Mouse (Mus musculus): ENCODE results near the gene Pik3r2. TPM values are rescaled to one million over a fixed set of nuclear protein-coding genes. Genes with fewer than 3 reads are reported as not detected.

Gene Pik3r2
- total RNA-seq, 2 experiments from 2014 or later = 33.9 to 51.4 TPM

GRCm38 (mm10) chr8:70747211-70747890 lies 29.2 kb downstream of the Pik3r2 start:
- no peak for ATAC-seq (replicated peaks; ENCODE audit: low FRiP score, low TSS enrichment, poor library complexity, severe bottlenecking)

DNA sequence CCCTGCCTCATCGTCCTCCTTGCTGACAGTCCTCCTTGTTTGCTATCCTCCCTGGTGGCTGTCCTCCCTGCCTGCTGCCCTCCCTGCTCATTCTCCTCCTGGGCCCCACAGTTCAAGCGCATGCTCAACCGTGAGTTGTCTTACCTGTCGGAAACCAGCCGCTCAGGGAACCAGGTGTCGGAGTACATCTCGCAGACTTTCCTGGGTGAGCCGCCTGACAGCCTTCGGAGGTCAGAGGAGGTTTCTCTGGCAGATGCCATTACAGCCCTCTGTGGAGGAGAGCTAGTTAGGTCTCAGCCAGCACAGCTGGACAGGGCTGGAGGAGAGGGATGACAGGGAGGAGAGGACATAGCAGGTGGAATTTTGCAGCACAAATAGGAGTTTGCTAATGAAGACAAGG lies 29.8 kb downstream of the Pik3r2 start:
- no peak for ATAC-seq (replicated peaks; ENCODE audit: low FRiP score, low TSS enrichment, poor library complexity, severe bottlenecking)

DNA sequence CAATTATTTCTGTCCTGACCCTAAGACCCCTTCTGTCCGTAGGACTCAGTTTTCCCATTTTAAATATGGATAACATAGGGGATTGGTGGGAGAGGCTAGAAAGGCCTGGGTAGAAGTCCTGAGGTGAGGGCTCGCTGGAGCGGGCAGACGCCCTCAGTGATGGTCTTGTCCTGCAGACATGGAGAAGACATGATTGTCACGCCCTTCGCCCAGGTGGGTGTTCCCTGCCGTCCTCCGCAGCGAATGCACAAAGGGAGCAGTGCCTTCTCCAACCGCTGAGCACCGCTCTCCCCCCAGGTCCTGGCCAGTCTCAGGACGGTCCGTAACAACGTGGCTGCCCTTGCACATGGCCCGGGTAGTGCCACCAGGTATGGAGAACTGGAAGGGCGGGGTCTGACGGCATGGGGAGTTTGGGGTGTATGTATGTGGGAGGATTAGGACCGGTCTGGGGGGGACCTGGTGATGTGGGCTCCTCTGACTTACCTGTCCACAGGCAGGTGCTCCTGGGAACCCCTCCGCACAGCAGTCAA lies 30.8 kb downstream of the Pik3r2 start:
- ATAC-seq (replicated peaks; ENCODE audit: low FRiP score, low TSS enrichment, poor library complexity, severe bottlenecking) = no peak

GRCm38 (mm10) chr8:70744806-70745205 lies 31.7 kb downstream of the Pik3r2 start:
- peak; percentile 47; the same call in 1 of the 2 replicates for ATAC-seq (replicated peaks; ENCODE audit: low FRiP score, low TSS enrichment, poor library complexity, severe bottlenecking)

DNA sequence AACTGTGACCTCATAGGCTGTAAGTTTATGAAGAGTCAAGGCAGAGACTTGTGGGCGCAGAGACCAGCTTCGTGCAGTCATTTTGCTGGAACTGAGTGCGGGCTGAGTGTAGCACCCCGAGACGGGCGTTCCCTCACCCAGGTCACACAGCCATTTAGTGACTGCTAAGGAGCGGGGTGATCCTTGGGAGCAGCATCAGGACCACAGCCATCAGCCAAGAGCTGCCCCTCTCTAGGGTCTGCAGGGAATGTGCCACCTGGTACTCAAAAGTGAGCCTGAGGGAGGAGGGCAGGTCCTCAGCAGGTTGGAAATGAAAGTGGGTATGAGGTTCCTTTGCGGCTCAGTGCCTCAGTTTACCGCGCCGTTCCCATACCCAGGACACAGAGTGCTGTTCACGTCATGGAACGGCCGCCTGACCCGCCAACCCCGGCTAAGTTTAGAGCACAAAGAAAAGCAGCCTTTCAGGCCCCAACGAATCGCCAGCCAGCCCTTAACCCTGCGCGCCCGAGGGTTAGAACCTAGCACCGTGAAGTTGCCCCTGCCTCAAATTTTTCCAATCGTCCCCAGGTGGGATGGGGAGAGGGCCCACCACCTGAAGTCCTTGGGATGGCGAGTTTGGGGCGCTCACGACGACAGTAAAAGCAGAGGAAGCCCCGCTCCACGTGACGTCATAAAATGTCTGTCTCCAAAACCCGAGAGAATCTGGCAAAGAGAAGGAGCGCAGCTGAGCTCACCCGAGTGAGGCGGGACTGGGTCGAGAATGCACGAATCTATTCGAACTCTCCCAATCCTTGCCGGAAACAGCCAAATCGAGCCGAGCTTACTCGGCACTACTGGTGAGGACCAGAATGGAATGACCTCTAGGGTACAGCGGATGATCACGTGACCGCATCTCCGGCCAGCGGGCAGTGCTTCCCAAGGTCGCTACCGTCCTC lies 32.6 kb downstream of the Pik3r2 start:
- ATAC-seq (replicated peaks; ENCODE audit: low FRiP score, low TSS enrichment, poor library complexity, severe bottlenecking) = no peak

DNA sequence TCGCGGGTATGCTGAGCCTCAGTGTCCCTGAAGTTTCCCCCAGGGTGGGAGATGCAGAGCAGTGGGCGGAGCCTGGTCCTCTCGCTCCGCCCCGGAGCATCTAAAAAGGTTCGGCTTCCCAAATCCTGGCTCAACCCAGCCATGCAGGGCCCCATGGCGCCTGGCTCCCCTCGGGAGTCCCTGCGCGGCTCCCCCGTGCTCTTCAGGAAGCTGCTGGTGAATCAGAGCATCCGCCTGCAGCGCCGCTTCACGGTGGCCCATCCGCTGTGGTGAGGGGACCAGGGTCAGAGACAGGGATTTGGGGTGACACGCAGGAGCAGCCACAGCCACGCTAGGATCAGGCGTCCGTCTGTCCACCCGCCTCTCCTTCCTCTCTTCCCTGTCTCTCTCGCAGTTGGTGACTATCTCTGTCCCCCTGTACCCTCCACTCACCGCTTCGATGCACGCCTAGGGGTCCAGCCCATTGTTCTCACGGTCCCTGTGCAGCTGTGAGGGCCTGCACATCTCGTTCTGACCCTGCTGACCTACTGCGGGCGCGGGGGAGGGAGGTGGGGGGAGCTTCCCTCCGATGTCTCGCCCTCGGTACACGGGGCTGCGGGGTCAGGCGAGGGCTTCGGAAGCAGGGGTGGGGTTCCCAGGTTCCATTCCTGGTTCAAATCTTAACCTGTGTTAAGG lies 33.4 kb downstream of the Pik3r2 start:
- ATAC-seq (replicated peaks; ENCODE audit: low FRiP score, low TSS enrichment, poor library complexity, severe bottlenecking) = no peak

GRCm38 (mm10) chr8:70742176-70742575 lies 34.3 kb downstream of the Pik3r2 start:
- ATAC-seq (replicated peaks; ENCODE audit: low FRiP score, low TSS enrichment, poor library complexity, severe bottlenecking) = no peak

DNA sequence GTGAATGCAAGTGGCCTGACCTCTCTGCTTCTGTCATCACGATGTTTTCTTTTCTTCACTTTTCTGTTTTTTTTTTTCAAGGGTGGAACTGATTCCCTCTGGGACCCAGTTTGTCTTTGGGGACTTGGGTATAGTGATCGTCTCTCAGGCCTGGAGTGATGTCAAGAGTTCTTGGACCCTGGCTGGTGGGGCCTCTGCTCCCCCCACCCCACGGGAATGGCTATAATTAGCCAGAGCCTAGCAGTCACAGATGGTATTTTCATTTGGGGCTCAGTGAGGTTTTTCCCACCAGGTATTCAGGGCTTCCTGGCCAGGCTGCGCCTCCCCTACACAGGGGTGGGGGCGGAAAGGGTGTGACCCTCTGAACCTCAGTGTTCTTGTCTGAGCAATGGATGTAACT lies 34.9 kb downstream of the Pik3r2 start:
- ATAC-seq (replicated peaks; ENCODE audit: low FRiP score, low TSS enrichment, poor library complexity, severe bottlenecking) = no peak

DNA sequence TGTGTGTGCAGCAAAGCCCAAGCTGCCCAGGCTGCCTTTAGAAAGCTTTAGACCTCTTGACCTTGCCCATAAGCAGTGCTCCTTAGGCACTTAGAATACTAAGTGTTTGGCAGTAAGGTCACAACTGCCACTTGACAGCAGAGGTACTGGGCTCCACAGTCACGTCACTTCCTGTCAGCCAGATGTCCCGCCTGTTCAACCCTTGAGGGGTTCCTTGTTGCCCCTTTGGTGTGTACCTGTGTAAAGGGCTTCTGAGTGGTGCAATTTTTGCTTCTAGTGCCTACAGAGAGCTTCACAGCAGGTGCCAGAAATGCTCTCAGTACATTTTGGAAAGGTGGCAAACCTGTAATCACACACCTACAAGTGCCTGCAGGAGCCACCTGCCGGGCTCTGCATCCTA lies 38.3 kb downstream of the Pik3r2 start:
- ATAC-seq (replicated peaks; ENCODE audit: low FRiP score, low TSS enrichment, poor library complexity, severe bottlenecking) = no peak

GRCm38 (mm10) chr8:70737705-70738104 lies 38.8 kb downstream of the Pik3r2 start:
- no peak for ATAC-seq (replicated peaks; ENCODE audit: low FRiP score, low TSS enrichment, poor library complexity, severe bottlenecking)

GRCm38 (mm10) chr8:70730956-70731355 lies 45.6 kb downstream of the Pik3r2 start:
- 0 out of 2 replicates have a peak, but pooled peaks have one; percentile 10 for ATAC-seq (replicated peaks; ENCODE audit: low FRiP score, low TSS enrichment, poor library complexity, severe bottlenecking)

GRCm38 (mm10) chr8:70729808-70730475 lies 46.6 kb downstream of the Pik3r2 start:
- ATAC-seq (replicated peaks; ENCODE audit: low FRiP score, low TSS enrichment, poor library complexity, severe bottlenecking) = peak; percentile 73

DNA sequence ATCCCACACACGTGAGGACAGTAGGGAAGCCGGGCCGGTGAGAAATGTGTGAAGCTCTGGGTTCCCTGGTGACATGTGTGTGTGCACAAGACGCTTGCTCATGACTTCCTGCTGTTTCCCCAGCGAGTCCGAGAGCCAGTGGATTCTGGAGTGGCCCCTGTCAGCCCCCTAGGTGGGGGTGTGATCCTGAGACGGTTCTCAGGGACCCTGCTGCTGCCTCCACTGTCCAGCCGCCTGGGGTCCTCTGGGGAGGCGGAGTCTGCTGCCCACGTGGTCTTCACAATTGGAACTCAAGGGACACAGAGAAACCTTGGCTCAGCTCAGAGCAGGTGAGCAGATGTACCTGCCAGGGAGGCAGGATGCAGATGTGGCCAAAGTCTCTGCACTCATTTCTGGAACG lies 49.8 kb downstream of the Pik3r2 start:
- ATAC-seq (replicated peaks; ENCODE audit: low FRiP score, low TSS enrichment, poor library complexity, severe bottlenecking) = no peak

DNA sequence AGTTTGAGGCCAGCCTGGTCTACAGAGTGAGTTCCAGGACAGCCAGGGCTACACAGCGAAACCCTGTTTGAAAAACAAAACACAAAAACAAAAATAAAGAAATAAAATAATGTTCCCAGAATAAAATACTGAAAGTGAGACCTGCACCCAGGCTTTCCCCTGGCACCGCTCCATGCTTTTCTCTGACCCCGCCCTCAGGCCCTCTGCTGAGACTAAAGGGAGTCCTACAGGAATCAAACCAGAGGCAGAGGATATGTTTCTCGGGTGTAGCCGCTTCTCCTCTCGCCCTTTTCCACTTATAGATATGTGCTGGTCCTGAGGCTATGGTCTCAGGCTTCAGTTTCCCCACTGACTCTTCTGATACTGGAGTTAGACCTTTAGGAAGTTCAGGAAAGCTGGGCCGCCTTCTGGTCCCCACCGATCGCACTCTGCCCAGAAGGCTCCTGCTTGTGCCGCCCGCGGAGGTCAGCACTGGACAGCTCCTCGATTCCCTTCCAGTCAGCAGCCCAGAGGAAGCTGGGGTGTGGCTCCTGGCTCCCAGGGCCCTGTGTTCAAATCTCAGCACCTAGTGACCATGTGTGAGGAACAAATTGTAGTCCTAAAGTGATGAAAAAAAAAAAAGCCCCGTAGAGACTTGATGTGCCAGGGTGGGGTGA lies 50.6 kb downstream of the Pik3r2 start:
- no peak for ATAC-seq (replicated peaks; ENCODE audit: low FRiP score, low TSS enrichment, poor library complexity, severe bottlenecking)

DNA sequence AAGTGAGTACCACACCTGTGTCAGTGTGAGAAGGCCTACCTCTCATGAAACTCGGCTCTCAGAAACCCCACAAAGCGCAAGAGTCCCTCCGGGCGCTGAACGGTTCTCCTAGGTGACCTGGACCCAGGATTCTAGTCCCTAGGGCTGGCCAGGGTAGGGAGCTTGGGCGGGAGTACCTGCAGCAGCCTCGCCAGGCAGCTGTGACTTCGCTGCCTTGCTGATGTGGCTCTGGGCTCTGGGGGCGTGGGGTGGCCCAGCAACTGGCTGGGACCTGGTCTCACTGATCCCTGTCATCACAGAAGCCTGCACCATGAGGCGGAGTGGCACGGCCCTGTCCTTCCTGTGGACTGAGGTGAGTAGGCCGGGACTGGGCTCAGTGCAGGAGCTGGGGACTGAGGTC lies 52.3 kb downstream of the Pik3r2 start:
- no peak for ATAC-seq (replicated peaks; ENCODE audit: low FRiP score, low TSS enrichment, poor library complexity, severe bottlenecking)

- no peak for ATAC-seq (replicated peaks; ENCODE audit: low FRiP score, low TSS enrichment, poor library complexity, severe bottlenecking)
Observed at GRCm38 (mm10) chr8:70723486-70724210, 52.9 kb downstream of the Pik3r2 start, which contains the start of gene Pde4c. Gene Pde4c, plus strand, starts transcription at chr8:70723720.

GRCm38 (mm10) chr8:70721601-70722000 lies 54.9 kb downstream of the Pik3r2 start:
- no peak for ATAC-seq (replicated peaks; ENCODE audit: low FRiP score, low TSS enrichment, poor library complexity, severe bottlenecking)

DNA sequence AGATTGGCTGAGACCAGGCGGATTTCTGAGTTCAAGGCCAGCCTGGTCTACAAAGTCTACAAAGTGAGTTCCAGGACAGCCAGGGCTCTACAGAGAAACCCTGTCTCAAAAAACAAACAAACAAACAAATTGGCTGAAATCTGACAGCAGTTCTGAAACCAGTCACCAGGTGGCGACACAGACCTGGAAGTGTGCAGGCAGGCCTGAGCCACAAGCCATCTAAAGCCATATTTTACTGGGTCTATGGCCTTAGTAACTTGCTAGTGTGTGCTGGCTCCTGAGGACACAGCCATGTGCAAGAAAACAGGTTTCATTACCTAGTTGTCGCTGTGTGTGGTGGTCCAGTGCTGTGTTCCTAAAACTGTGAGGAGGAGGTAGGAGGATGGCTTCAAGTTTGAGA lies 55.8 kb downstream of the Pik3r2 start:
- ATAC-seq (replicated peaks; ENCODE audit: low FRiP score, low TSS enrichment, poor library complexity, severe bottlenecking) = peak; percentile 57
